Mouse (Mus musculus) gonadal fat pad, adult 2 months (tissue): ENCODE results near the gene Maml1. TPM values are rescaled to one million over a fixed set of nuclear protein-coding genes. Genes with fewer than 3 reads are reported as not detected.
"Not testable (repeated sequence)": the region's sequence is repeated elsewhere in the genome, so short reads cannot be mapped to it uniquely, and the experiment has no call there.

Experiments
- DNase-seq: peaks from one replicate; pipeline ENCODE4 v3.0.0-alpha.2; 2012; ENCODE audit warnings: low read depth
- polyA plus RNA-seq: library from polyadenylated mRNA; depleted of rRNA; stranded (reverse); fragments of >200 nt; gene quantifications from 2 replicates; pipeline ENCODE4 v1.2.3, GENCODE M21; 2012; rRNA removed

Gene Maml1
- polyA plus RNA-seq, result 12.0 and 15.5 TPM in 2 replicates

DNA sequence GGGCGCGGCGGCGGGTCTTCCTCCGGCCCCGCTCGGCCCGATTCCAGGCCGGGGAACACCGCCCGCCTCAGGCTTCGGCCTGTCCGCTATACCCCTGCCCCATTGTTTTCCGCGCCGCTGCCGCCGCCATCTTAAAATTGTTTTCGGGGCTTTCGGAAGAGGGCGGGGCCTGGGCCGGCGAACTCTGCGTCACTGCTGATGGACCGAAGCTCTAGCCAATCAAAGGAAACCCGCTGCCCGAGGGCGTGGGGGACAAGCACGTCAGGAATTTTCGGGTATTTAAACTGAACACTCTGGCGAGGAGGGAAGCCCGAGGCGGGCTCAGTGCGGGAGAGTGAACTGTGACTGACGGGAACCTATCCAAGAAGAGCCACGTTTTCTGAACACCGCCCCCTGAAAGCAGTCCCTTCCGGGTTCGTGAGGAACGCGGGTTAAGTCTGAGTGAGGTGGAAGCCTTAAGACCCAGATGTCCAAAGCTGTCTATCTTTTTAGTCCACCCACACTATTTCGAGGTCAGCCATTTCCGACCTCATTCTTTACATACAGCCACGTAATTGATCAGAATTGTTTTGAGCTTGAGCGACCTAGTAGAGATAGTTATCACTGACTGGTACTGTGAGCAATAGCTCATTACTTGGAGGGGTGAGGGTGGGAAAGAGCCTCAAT, at the start of gene Maml1:
Gene Maml1, minus strand, starts transcription at position 122 of the 666 bp plus-strand sequence.
- DNase-seq, result peak; percentile 74

- DNase-seq, result no peak
Observed at GRCm38 (mm10) chr11:50336891-50337290, 44.8 kb upstream of the Maml1 start.

DNA sequence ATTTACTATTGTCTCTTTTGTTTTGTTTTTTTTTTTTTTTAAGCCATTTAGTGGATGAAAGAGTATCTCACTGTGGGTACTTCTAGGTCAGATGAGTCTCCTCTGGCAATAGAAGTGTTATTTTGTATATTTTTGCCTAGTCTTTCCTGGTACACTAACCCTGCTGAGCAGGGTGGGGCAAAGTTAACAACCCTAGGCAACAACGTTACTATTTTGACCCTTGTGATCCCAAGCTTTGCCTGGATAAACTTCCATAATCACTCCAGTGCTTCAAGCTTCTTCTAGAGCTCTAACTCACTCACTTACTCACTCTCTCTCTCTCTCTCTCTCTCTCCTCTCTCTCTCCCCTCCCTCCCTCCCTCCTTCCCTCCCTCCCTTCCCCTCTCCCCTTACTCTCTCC, 44.0 kb upstream of the Maml1 start:
- no peak for DNase-seq

DNA sequence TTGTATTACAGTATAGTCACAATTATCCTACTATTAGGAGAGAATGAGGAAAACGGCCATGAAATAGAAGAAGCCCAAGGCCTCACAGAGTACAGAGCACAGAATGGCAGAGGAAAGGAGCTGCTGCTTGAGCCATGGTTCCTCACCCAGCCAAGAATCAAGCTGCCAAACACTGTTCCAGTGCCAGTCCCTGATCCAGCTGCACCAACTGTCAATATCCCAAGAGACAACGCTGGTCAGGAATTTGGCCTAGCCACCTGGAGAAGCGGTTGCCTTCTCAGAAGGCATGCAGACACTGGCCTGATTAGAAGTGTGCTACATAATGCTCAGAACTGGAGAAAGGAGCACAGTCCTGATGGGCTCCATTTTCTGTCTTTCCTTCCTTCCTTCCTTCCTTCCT, 41.1 kb upstream of the Maml1 start:
- no peak for DNase-seq

- DNase-seq, result no peak
Observed at GRCm38 (mm10) chr11:50329378-50329777, 37.3 kb upstream of the Maml1 start.

GRCm38 (mm10) chr11:50328075-50328625, 36.0 kb upstream of the Maml1 start:
- no peak for DNase-seq

- DNase-seq, result no peak
Observed at GRCm38 (mm10) chr11:50326302-50326966, 34.3 kb upstream of the Maml1 start.

DNA sequence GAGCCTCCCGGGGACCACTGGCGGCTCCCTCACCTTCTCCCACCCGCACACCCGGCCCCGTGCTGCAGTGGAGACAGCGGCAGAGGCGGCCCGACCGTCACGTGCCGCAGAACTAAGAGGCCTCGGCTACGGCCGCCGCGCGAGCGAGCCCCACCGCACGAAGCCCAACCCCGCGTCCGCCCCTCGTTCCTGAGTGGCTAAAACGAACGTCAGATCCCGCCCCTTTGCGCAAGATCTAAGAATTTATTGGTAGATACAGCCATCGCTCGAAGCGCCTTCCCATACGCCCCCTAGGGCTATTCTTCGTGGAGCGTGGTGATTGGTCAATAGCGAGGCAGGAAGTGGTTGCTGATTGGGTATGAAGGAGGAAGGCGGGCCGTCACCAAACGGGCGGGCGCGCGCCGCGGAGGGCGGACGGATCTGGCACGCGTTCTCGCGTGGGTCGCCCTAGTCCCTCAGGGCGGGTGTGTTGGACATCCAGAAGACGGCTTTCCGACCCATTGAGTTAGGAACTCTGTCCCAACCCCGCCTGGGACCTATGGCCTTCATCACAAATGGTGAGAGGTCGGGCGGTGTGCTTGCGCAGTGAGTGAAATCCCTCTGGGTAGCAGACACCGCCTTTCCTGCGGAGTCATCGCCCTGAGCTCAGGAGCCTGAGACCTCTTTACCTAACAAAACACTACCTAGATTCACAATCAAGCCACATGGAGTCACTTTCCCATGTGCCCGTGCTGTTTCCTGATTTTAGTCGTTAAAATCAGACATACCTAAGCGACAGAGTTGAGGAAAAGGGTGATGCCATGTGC, 33.6 kb upstream of the Maml1 start, which contains the start of gene Canx:
Gene Canx, minus strand, starts transcription at position 178 of the 806 bp plus-strand sequence.
- DNase-seq, result peak; percentile 92

DNA sequence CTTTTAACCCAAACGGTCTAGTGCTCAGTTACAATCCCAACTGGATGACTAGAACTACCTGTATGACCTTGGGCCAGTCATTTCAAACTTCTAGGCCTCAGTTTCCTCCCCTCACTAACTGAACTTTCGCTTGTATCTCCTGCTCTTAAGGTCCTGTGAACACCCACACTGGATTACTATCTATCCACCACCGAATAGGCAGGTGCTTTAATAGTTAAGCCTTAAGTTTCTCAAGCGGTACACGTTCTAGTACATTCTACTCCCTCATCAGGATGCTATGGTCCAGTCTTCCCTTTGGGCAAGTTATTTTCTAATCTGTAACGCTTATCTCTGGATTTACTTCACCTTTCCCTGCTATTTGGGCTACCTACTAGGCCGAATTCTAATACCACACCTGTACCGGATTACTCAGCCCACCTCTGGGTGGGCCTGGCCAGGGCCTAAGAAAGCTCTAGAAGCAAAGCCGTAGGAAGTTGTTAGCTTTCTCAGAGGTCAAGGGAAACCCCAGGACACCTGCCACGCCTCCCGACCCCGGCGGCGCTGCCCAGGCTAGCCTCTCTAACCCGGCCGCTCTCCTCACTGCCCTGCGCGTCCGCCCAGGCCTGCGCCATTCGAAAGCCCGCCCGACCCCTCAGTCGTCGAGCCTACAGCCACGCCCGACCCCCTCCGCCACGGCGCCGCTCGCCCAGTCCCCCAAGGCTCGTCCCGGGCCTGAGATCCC, 32.8 kb upstream of the Maml1 start:
- no peak for DNase-seq

DNA sequence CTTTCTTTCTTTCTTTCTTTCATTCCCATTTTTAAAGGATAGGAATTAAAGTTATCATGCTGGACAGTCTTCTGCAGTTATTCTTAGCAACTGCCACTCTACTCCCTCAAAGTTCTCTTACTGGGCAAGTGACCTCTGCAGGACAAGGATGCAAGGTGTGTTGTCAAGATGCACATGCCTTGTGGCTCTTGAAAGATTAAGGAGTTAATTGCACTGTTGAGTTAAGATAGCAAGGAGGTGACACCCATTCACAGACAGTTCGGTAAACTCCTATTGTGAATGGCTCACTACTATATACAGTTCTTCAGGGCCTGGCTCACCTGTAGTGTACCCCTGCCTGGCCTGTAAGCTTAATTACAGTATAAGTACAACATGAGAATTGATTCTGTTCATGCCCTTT, 31.7 kb upstream of the Maml1 start:
- DNase-seq, result no peak

GRCm38 (mm10) chr11:50322345-50322744, 30.2 kb upstream of the Maml1 start:
- no peak for DNase-seq

- DNase-seq, result no peak
Observed at GRCm38 (mm10) chr11:50321239-50321638, 29.1 kb upstream of the Maml1 start.

DNA sequence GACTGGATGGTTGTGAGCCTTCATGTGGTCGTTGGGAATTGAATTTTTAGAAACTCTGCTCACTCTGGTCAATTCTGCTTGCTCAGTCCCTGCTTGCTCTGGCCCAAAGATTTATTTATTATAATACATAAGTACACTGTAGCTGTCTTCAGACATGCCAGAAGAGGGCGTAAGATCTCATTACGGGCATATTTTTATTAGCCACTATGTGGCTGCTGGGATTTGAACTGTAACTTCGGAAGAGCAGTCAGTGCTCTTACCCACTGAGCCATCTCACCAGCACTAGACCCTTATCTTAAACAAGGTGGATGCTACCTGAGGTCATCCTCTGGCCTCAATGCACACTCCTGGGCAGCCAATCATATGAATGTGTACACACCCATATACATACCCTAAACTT, 27.2 kb upstream of the Maml1 start:
- DNase-seq, result not testable (repeated sequence)

DNA sequence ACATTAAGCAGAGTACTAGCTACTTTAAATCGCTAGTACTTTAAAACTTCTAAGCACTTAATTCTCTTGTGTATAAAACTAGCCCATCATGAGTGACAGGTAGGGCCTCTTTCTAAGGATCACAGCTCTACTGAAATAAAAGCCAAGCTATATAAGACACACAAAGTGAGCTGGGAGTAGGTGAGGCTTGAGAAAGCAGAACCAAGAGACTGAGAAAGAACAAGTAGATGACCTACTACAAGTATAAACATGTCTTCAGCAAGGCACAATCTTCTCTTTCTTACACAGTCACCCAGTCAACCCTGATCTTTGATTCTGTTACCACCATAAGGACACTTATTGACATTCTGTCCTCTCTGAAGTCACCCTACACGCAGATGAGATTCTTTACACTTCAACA, 20.7 kb upstream of the Maml1 start:
- no peak for DNase-seq

GRCm38 (mm10) chr11:50303406-50303805, 11.3 kb upstream of the Maml1 start:
- DNase-seq, result no peak

GRCm38 (mm10) chr11:50291321-50292165, 568 bp downstream of the Maml1 start:
- no peak for DNase-seq

DNA sequence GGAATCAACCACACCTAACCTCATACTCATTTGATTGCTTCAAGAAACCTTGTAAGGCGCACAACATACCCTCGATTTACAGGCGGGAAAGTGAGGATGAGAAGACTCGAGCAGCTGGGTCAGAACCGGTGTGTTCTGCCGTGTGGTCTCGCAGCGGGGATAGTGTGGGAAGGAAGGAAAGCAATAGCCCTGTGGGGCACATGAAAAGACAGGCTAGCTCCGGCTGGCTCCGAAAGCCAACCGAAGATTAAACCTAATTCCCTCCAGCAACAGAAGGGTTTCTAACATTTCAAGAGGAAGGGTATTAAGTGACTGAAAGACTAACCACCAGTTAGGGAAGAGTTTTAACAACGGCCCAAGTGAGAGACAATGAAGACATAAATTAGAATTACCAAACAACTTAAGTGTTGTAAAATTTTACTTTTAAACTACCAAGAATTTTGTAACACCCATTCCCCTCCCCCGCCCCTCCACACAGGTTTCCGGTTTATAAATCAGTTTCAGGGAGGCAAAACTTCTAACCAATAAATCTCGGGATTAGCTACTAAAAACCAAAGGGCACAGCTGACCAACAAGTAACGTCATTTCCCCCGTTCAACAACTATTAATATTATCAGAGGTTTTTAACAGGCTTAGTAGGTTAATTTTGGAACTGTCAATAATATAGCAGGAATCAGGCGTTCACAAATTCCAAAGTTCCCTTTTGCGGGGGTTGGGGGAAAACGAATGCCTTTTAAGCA, 1.5 kb downstream of the Maml1 start:
- DNase-seq, result peak; percentile 40

GRCm38 (mm10) chr11:50286428-50286827, 5.7 kb downstream of the Maml1 start:
- no peak for DNase-seq

DNA sequence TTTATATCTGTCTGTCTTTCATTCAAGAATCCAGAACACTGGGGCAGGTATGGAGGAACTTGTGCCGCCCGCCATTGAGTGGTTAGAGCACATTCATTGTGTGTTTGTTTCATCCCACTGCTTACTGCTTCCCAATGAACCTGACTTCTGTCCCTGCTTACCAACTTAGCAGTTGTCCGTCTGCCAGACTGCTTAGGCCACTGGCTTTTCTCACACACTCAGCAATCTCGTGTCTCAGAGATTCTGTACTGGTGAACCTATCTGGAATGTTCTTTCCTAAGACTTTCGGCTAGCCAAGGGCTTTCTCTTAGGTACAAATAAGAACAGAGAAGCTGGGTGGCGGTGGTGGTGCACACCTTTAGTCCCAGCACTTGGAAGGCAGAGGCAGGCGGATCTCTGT, 6.4 kb downstream of the Maml1 start:
- DNase-seq, result no peak

DNA sequence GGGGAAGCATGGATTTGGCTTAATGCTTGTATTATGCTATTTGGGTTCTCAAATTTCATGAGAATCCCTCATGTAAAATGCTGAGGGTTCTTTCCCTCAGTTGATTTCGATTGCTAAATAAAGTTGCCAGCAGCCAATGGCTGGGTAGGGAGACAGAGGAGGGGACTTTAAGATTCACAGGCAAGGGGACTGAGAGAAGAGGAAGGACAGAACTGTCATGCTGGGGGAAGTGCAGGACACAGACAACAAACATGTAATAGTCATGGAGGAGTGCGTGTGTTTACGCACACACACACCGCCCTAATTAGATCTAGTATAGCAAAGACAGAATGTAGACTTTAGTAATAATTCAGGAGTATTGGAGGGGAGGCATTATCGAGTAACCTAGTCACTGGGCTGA, 6.8 kb downstream of the Maml1 start:
- DNase-seq, result no peak
